Mouse (Mus musculus) brain, embryonic 14.5 days (tissue): ENCODE measurements around the gene Nrf1.

Experiments
- CTCF ChIP-seq: fragments of 200-500 bp; IDR thresholded peaks from 2 replicates; pipeline ENCODE4 v1.5.1; 2012; ENCODE audit warnings: inconsistent platforms, mild to moderate bottlenecking, moderate library complexity, borderline replicate concordance; ENCODE audit not compliant: insufficient read depth, insufficient read length; ENCODE audit errors: extremely low read depth
- POLR2A ChIP-seq: fragments of 200-500 bp; IDR thresholded peaks from 2 replicates; pipeline ENCODE4 v1.6.1; 2012; ENCODE audit warnings: mild to moderate bottlenecking, inconsistent platforms, borderline replicate concordance; ENCODE audit not compliant: poor library complexity, insufficient read depth, insufficient read length, severe bottlenecking; ENCODE audit errors: extremely low read depth

GRCm38 (mm10) chr6:30042483-30042882, 5.3 kb upstream of the Nrf1 start:
- TF ChIP-seq CTCF, result no peak
- TF ChIP-seq POLR2A, result no peak
